31 mouse cellular contexts compared by ENCODE assay signal in the genomic region with DNA sequence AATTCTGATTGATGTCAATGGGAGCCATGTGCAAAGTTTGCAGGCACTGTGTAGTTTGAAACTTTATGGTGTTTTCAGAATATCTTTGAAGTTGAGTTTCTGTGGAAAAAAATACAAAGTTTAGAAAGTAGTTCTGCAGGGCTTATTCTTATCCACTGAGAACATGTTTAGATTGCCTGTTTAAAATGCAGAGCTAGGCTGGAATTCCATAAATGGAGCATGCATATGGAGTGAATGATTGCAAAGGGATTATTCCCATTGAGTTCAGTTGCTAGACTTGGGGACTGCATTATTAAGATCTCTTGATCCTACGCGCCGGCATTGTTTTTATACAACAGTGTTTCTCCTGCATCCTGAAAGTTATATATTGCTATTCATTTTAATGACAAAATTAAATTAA.
"Had no signal": no experiment of that assay in that cellular context is flagged by ENCODE, and none has a peak within 500 bp of the region (broad histone marks: within the 10 kb centered on the region; RNA-seq: fewer than 3 reads in every experiment).

No protein-coding gene starts in this region.

- H3K9ac ChIP-seq: limb, embryonic 12.5 days; limb, embryonic 13.5 days; limb, embryonic 15.5 days; liver, embryonic 12.5 days; liver, embryonic 13.5 days; liver, embryonic 14.5 days; liver, embryonic 15.5 days; liver, postnatal 0 days; lung, embryonic 14.5 days; lung, embryonic 15.5 days; midbrain, embryonic 12.5 days; midbrain, embryonic 13.5 days; midbrain, embryonic 15.5 days had no signal

- H3K36me3 ChIP-seq: limb, embryonic 10.5 days; limb, embryonic 12.5 days; limb, embryonic 13.5 days; limb, embryonic 15.5 days; liver, embryonic 12.5 days; liver, embryonic 13.5 days; liver, embryonic 15.5 days; lung, embryonic 15.5 days; midbrain, embryonic 10.5 days; midbrain, embryonic 12.5 days; midbrain, embryonic 13.5 days; midbrain, embryonic 15.5 days had no signal

- H3K4me2 ChIP-seq: limb, embryonic 12.5 days; limb, embryonic 13.5 days; limb, embryonic 15.5 days; liver, embryonic 11.5 days; liver, embryonic 12.5 days; liver, embryonic 13.5 days; liver, embryonic 15.5 days; lung, embryonic 14.5 days; lung, embryonic 15.5 days; midbrain, embryonic 11.5 days; midbrain, embryonic 12.5 days; midbrain, embryonic 13.5 days; midbrain, embryonic 15.5 days had no signal

- DNase-seq: left cerebral cortex, postnatal 4 days; liver; liver, embryonic 13.5 days; liver, postnatal 0 days; lung, adult 18-20 months; lung, adult 2 months; lung, embryonic 14.5 days; lung, postnatal 10 days; lung, postnatal 14 days; lung, postnatal 36 days; lung, postnatal 4 days; midbrain, embryonic 14.5 days had no signal

- H3K4me3 ChIP-seq: limb, embryonic 10.5 days; limb, embryonic 12.5 days; limb, embryonic 13.5 days; limb, embryonic 15.5 days; liver, embryonic 12.5 days; liver, embryonic 13.5 days; liver, embryonic 15.5 days; lung, embryonic 15.5 days; megakaryocyte, embryonic 14.5 days; midbrain, embryonic 10.5 days; midbrain, embryonic 12.5 days; midbrain, embryonic 13.5 days; midbrain, embryonic 15.5 days; myocyte had no signal

- H3K9me3 ChIP-seq: limb, embryonic 10.5 days; limb, embryonic 12.5 days; limb, embryonic 13.5 days; limb, embryonic 15.5 days; liver, embryonic 12.5 days; liver, embryonic 13.5 days; liver, embryonic 15.5 days; lung, embryonic 15.5 days; megakaryocyte, embryonic 14.5 days; midbrain, embryonic 10.5 days; midbrain, embryonic 12.5 days; midbrain, embryonic 13.5 days; midbrain, embryonic 15.5 days had no signal

- H3K27ac ChIP-seq: limb, embryonic 10.5 days; limb, embryonic 12.5 days; limb, embryonic 13.5 days; limb, embryonic 15.5 days; liver, embryonic 12.5 days; liver, embryonic 13.5 days; liver, embryonic 14.5 days; liver, embryonic 15.5 days; lung, embryonic 15.5 days; macrophage; midbrain, embryonic 10.5 days; midbrain, embryonic 12.5 days; midbrain, embryonic 13.5 days; midbrain, embryonic 15.5 days had no signal

- H3K27me3 ChIP-seq: limb, embryonic 12.5 days; limb, embryonic 13.5 days; limb, embryonic 15.5 days; liver, embryonic 12.5 days; liver, embryonic 13.5 days; liver, embryonic 15.5 days; lung, embryonic 15.5 days; megakaryocyte, embryonic 14.5 days; midbrain, embryonic 12.5 days; midbrain, embryonic 13.5 days; midbrain, embryonic 15.5 days had no signal

- ATAC-seq: liver, embryonic 12.5 days; liver, postnatal 0 days; lung, postnatal 0 days; midbrain, embryonic 13.5 days; midbrain, embryonic 15.5 days; midbrain, embryonic 16.5 days had no signal

- H3K4me1 ChIP-seq: limb, embryonic 10.5 days; limb, embryonic 12.5 days; limb, embryonic 13.5 days; limb, embryonic 15.5 days; liver, embryonic 12.5 days; liver, embryonic 13.5 days; liver, embryonic 15.5 days; lung, embryonic 15.5 days; megakaryocyte, embryonic 14.5 days; midbrain, embryonic 10.5 days; midbrain, embryonic 12.5 days; midbrain, embryonic 13.5 days; midbrain, embryonic 15.5 days had no signal
